Mouse (Mus musculus): ENCODE measurements around the gene Sirt5. TPM values are rescaled to one million over a fixed set of nuclear protein-coding genes. Genes with fewer than 3 reads are reported as not detected.

The Sirt5 gene
- polyA plus RNA-seq, 1 experiment from 2014 or later: 25.8 TPM

- WGBS: 81% methylated on average over 10 of the region's 10 CpGs
- Histone ChIP-seq H3K27me3 (replicated peaks) (no peaks in the 10 kb centered on the region), H3K4me1 (replicated peaks) (no peaks in the 10 kb centered on the region; the same call in 1 of the 2 replicates), H3K4me2 (no peak overlapping the region), H3K4me3 (no peak overlapping the region), H3K9ac (no peak overlapping the region), H3K36me3 (peaks cover 52% of the 10 kb centered on the region), H3K27ac (ENCODE audit: poor library complexity, severe bottlenecking) (no peak overlapping the region), H3K9me3 (replicated peaks) (peaks cover 6% of the 10 kb centered on the region)
- ATAC-seq (ENCODE audit: insufficient number of reproducible peaks, low FRiP score): no peak
Measured at GRCm38 (mm10) chr13:43374205-43374604, 8.9 kb downstream of the Sirt5 start.

- Histone ChIP-seq H3K36me3 (peaks cover 52% of the 10 kb centered on the region), H3K4me3 (no peak overlapping the region), H3K9ac (no peak overlapping the region), H3K9me3 (replicated peaks) (peaks cover 6% of the 10 kb centered on the region), H3K27ac (ENCODE audit: poor library complexity, severe bottlenecking) (no peak overlapping the region), H3K4me2 (peak overlapping the region; percentile 9; the same call in 1 of the 2 replicates), H3K27me3 (replicated peaks) (no peaks in the 10 kb centered on the region), H3K4me1 (replicated peaks) (no peaks in the 10 kb centered on the region; the same call in 1 of the 2 replicates)
- WGBS: 38% methylated on average over 2 of the region's 2 CpGs
- 0 out of 2 replicates have a peak, but pooled peaks have one; percentile 51 for ATAC-seq (ENCODE audit: insufficient number of reproducible peaks, low FRiP score)
Measured at GRCm38 (mm10) chr13:43374918-43375432, 9.7 kb downstream of the Sirt5 start.

- Histone ChIP-seq H3K9ac (no peak overlapping the region), H3K27ac (ENCODE audit: poor library complexity, severe bottlenecking) (no peak overlapping the region), H3K4me1 (replicated peaks) (no peaks in the 10 kb centered on the region), H3K36me3 (peaks cover 41% of the 10 kb centered on the region), H3K27me3 (replicated peaks) (no peaks in the 10 kb centered on the region), H3K4me3 (no peak overlapping the region), H3K9me3 (replicated peaks) (no peaks in the 10 kb centered on the region), H3K4me2 (no peak overlapping the region)
- WGBS: 76% methylated on average over 3 of the region's 3 CpGs
- no peak for ATAC-seq (ENCODE audit: insufficient number of reproducible peaks, low FRiP score)
Measured at GRCm38 (mm10) chr13:43379989-43380388, 14.7 kb downstream of the Sirt5 start.

GRCm38 (mm10) chr13:43385321-43385720, 20.0 kb downstream of the Sirt5 start:
- ATAC-seq (ENCODE audit: insufficient number of reproducible peaks, low FRiP score): no peak
- WGBS: 88% methylated on average over 10 of the region's 10 CpGs
- H3K27me3 ChIP-seq (replicated peaks): no peaks in the 10 kb centered on the region
- H3K9ac ChIP-seq: no peak overlapping the region
- H3K27ac ChIP-seq (ENCODE audit: poor library complexity, severe bottlenecking): no peak overlapping the region
- peaks cover 33% of the 10 kb centered on the region for H3K36me3 ChIP-seq
- H3K4me3 ChIP-seq: no peak overlapping the region
- H3K4me1 ChIP-seq (replicated peaks): no peaks in the 10 kb centered on the region
- H3K9me3 ChIP-seq (replicated peaks): no peaks in the 10 kb centered on the region
- no peak overlapping the region for H3K4me2 ChIP-seq

- peak overlapping the region; percentile 82 for H3K4me2 ChIP-seq
- peaks cover 43% of the 10 kb centered on the region for H3K36me3 ChIP-seq
- 49% methylated on average over 13 of the region's 17 CpGs for WGBS
- peak overlapping the region; percentile 63 for H3K4me3 ChIP-seq
- ATAC-seq (ENCODE audit: insufficient number of reproducible peaks, low FRiP score): no peak
- peaks cover 4% of the 10 kb centered on the region; the same call in 1 of the 2 replicates for H3K9me3 ChIP-seq (replicated peaks)
- H3K27ac ChIP-seq (ENCODE audit: poor library complexity, severe bottlenecking): no peak overlapping the region; the same call in 1 of the 2 replicates
- H3K27me3 ChIP-seq (replicated peaks): no peaks in the 10 kb centered on the region
- H3K9ac ChIP-seq: no peak overlapping the region
- peaks cover 8% of the 10 kb centered on the region for H3K4me1 ChIP-seq (replicated peaks)
Measured at GRCm38 (mm10) chr13:43397700-43398296, 32.5 kb downstream of the Sirt5 start.

GRCm38 (mm10) chr13:43398297-43399080, 33.2 kb downstream of the Sirt5 start, which contains the start of gene Nol7:
Nol7 (plus strand) TSS chr13:43398390.
- WGBS: 1% methylated on average over 72 of the region's 72 CpGs
- ATAC-seq (ENCODE audit: insufficient number of reproducible peaks, low FRiP score): peak; percentile 96
- peak within 1 kb of the TSS; percentile 82 for H3K4me2 ChIP-seq

GRCm38 (mm10) chr13:43399576-43399975, 34.3 kb downstream of the Sirt5 start:
- peak overlapping the region; percentile 63 for H3K4me3 ChIP-seq
- no peaks in the 10 kb centered on the region for H3K27me3 ChIP-seq (replicated peaks)
- no peak overlapping the region for H3K9ac ChIP-seq
- peaks cover 49% of the 10 kb centered on the region for H3K36me3 ChIP-seq
- no peak overlapping the region for H3K27ac ChIP-seq (ENCODE audit: poor library complexity, severe bottlenecking)
- H3K4me2 ChIP-seq: peak overlapping the region; percentile 82
- peaks cover 8% of the 10 kb centered on the region for H3K4me1 ChIP-seq (replicated peaks)
- ATAC-seq (ENCODE audit: insufficient number of reproducible peaks, low FRiP score): no peak
- no peaks in the 10 kb centered on the region for H3K9me3 ChIP-seq (replicated peaks)
- WGBS: 88% methylated on average over 5 of the region's 5 CpGs

More at GRCm38 (mm10) chr13:43398297-43399080, 33.2 kb downstream of the Sirt5 start, which contains the start of gene Nol7:
- Histone ChIP-seq H3K9ac (peak within 1 kb of the TSS; percentile 75), H3K9me3 (replicated peaks) (peaks cover 4% of the 10 kb centered on the region; the same call in 1 of the 2 replicates), H3K36me3 (peaks cover 49% of the 10 kb centered on the region), H3K4me3 (peak within 1 kb of the TSS; percentile 63), H3K4me1 (replicated peaks) (peaks cover 8% of the 10 kb centered on the region), H3K27me3 (replicated peaks) (no peaks in the 10 kb centered on the region), H3K27ac (ENCODE audit: poor library complexity, severe bottlenecking) (peak within 1 kb of the TSS; percentile 92)

- no peaks in the 10 kb centered on the region for H3K27me3 ChIP-seq (replicated peaks)
- no peaks in the 10 kb centered on the region for H3K9me3 ChIP-seq (replicated peaks)
- WGBS: 89% methylated on average over 7 of the region's 7 CpGs
- no peaks in the 10 kb centered on the region for H3K4me1 ChIP-seq (replicated peaks)
- H3K36me3 ChIP-seq: peaks cover 61% of the 10 kb centered on the region
- H3K9ac ChIP-seq: no peak overlapping the region
- H3K4me2 ChIP-seq: no peak overlapping the region
- H3K4me3 ChIP-seq: no peak overlapping the region
- no peak overlapping the region for H3K27ac ChIP-seq (ENCODE audit: poor library complexity, severe bottlenecking)
- no peak for ATAC-seq (ENCODE audit: insufficient number of reproducible peaks, low FRiP score)
Measured at GRCm38 (mm10) chr13:43412311-43412710, 47.0 kb downstream of the Sirt5 start.

GRCm38 (mm10) chr13:43413611-43414010, 48.3 kb downstream of the Sirt5 start:
- no peaks in the 10 kb centered on the region for H3K9me3 ChIP-seq (replicated peaks)
- WGBS: 88% methylated on average over 2 of the region's 2 CpGs
- no peaks in the 10 kb centered on the region for H3K4me1 ChIP-seq (replicated peaks)
- no peak overlapping the region for H3K4me3 ChIP-seq
- H3K27me3 ChIP-seq (replicated peaks): no peaks in the 10 kb centered on the region
- H3K27ac ChIP-seq (ENCODE audit: poor library complexity, severe bottlenecking): no peak overlapping the region
- H3K9ac ChIP-seq: no peak overlapping the region
- no peak for ATAC-seq (ENCODE audit: insufficient number of reproducible peaks, low FRiP score)
- H3K4me2 ChIP-seq: no peak overlapping the region
- H3K36me3 ChIP-seq: peaks cover 59% of the 10 kb centered on the region

- 83% methylated on average over 1 of the region's 1 CpGs for WGBS
- no peak overlapping the region for H3K4me2 ChIP-seq
- H3K36me3 ChIP-seq: peaks cover 66% of the 10 kb centered on the region
Measured at GRCm38 (mm10) chr13:43415249-43415648, 50.0 kb downstream of the Sirt5 start.

GRCm38 (mm10) chr13:43428436-43428835, 63.1 kb downstream of the Sirt5 start:
- peaks cover 25% of the 10 kb centered on the region for H3K36me3 ChIP-seq
- no peak overlapping the region for H3K4me3 ChIP-seq
- no peaks in the 10 kb centered on the region for H3K27me3 ChIP-seq (replicated peaks)
- H3K9me3 ChIP-seq (replicated peaks): no peaks in the 10 kb centered on the region
- 0 out of 2 replicates have a peak, but pooled peaks cover 2% of the 10 kb centered on the region for H3K4me1 ChIP-seq (replicated peaks)
- 82% methylated on average over 4 of the region's 4 CpGs for WGBS
- no peak overlapping the region for H3K9ac ChIP-seq
- ATAC-seq (ENCODE audit: insufficient number of reproducible peaks, low FRiP score): no peak
- H3K4me2 ChIP-seq: no peak overlapping the region
- no peak overlapping the region for H3K27ac ChIP-seq (ENCODE audit: poor library complexity, severe bottlenecking)

More at GRCm38 (mm10) chr13:43415249-43415648, 50.0 kb downstream of the Sirt5 start:
- Histone ChIP-seq H3K27me3 (replicated peaks) (no peaks in the 10 kb centered on the region), H3K4me3 (no peak overlapping the region), H3K9me3 (replicated peaks) (no peaks in the 10 kb centered on the region), H3K27ac (ENCODE audit: poor library complexity, severe bottlenecking) (no peak overlapping the region), H3K9ac (no peak overlapping the region), H3K4me1 (replicated peaks) (no peaks in the 10 kb centered on the region)
- ATAC-seq (ENCODE audit: insufficient number of reproducible peaks, low FRiP score): no peak

Data from heart, embryonic 12.5 days (tissue).